Mouse (Mus musculus) neural tube, embryonic 12.5 days (tissue): ENCODE data around the gene Sds. TPM values are rescaled to one million over a fixed set of nuclear protein-coding genes. Genes with fewer than 3 reads are reported as not detected.
A peak's percentile ranks its signal among the peaks of the same experiment; 100 is the strongest.

ENCODE experiments used
- ATAC-seq: fragments of 200-750 bp; cut with Nextera tagmentation; 2 replicates; pipeline ENCODE4 v1.8.0; 2017; ENCODE audit warnings: low read depth, mild to moderate bottlenecking, moderate TSS enrichment, moderate library complexity; ENCODE audit not compliant: low FRiP score
- H3K27ac ChIP-seq: fragments of 300-500 bp; sonication (generic); 2 replicates; pipeline ENCODE4 v1.5.1; 2016
- H3K27me3 ChIP-seq: fragments of 300-500 bp; sonication (generic); replicated peaks from 2 replicates; pipeline ENCODE4 v1.6.1; 2016; ENCODE audit warnings: mild to moderate bottlenecking
- H3K36me3 ChIP-seq: fragments of 300-500 bp; sonication (generic); 2 replicates; pipeline ENCODE4 v1.6.1; 2016; ENCODE audit warnings: mild to moderate bottlenecking
- H3K4me1 ChIP-seq: fragments of 300-500 bp; sonication (generic); 2 replicates; pipeline ENCODE4 v1.6.1; 2016
- H3K4me2 ChIP-seq: fragments of 300-500 bp; sonication (generic); replicated peaks from 2 replicates; pipeline ENCODE4 v1.6.1; 2016; ENCODE audit warnings: mild to moderate bottlenecking
- H3K4me3 ChIP-seq: fragments of 300-500 bp; sonication (generic); 2 replicates; pipeline ENCODE4 v1.5.1; 2016
- H3K9ac ChIP-seq: fragments of 300-500 bp; sonication (generic); 2 replicates; pipeline ENCODE4 v1.6.1; 2016; ENCODE audit warnings: mild to moderate bottlenecking
- H3K9me3 ChIP-seq: fragments of 300-500 bp; sonication (generic); 2 replicates; pipeline ENCODE4 v1.6.1; 2016; ENCODE audit warnings: mild to moderate bottlenecking
- WGBS: fragments of 180-500 bp; shearing (Covaris S2); methylation state at CpG from one replicate; pipeline ENCODE4 v1.1.7; 2016; 5-methylcytosine and 5-hydroxymethylcytosine counted together
- polyA plus RNA-seq: library from polyadenylated mRNA; unstranded; fragments of >200 nt; fragmentation: Nextera tagmentation; extraction: Ambion mirVana; gene quantifications from 2 replicates; pipeline ENCODE4 v1.2.1, GENCODE M21; 2016

Sds gene
- polyA plus RNA-seq, 1 experiment from 2014 or later: not detected

DNA sequence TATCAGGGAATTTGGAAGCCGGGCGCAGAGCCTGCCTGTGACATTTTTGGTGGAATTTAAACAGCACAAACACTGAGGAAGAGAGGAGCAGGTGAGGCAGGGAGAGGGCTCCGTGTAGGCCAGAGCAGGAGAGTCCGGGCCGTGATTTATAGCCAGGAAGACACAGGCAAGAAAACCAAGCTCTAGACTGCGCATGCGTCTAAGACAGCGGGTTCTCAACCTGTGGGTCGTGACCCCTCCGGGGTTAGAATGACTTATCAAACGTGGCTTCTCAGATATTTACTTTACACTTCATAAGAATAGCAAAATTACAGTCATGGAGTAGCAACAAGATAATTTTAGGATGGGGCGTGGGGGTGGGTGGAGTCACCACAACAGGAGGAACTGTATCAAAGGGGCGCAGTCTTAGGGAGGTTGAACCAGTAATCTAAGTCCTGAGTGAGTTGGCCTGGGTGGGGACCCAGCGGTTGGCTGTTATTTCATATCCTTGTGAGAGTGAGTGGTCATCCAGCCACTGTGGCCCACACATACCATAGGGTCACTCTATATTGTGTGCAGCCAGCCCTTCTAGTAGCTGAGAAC, 21.5 kb upstream of the Sds start:
- Histone ChIP-seq H3K9ac (no peak overlapping the region), H3K9me3 (no peaks in the 10 kb centered on the region), H3K27me3 (peaks cover 12% of the 10 kb centered on the region), H3K36me3 (no peaks in the 10 kb centered on the region), H3K4me1 (peaks cover 13% of the 10 kb centered on the region), H3K4me2 (peak overlapping the region; percentile 32; the same call in 1 of the 2 replicates), H3K4me3 (no peak overlapping the region), H3K27ac (peak overlapping the region; percentile 57)
- WGBS: 41% methylated on average over 14 of the region's 14 CpGs
- no peak for ATAC-seq

GRCm38 (mm10) chr5:120456253-120456652, 20.1 kb upstream of the Sds start:
- Histone ChIP-seq H3K27me3 (peaks cover 20% of the 10 kb centered on the region), H3K9me3 (no peaks in the 10 kb centered on the region), H3K4me3 (no peak overlapping the region), H3K27ac (no peak overlapping the region), H3K9ac (no peak overlapping the region), H3K36me3 (no peaks in the 10 kb centered on the region), H3K4me2 (no peak overlapping the region), H3K4me1 (peaks cover 13% of the 10 kb centered on the region)
- no peak for ATAC-seq
- WGBS: 28% methylated on average over 1 of the region's 1 CpGs

DNA sequence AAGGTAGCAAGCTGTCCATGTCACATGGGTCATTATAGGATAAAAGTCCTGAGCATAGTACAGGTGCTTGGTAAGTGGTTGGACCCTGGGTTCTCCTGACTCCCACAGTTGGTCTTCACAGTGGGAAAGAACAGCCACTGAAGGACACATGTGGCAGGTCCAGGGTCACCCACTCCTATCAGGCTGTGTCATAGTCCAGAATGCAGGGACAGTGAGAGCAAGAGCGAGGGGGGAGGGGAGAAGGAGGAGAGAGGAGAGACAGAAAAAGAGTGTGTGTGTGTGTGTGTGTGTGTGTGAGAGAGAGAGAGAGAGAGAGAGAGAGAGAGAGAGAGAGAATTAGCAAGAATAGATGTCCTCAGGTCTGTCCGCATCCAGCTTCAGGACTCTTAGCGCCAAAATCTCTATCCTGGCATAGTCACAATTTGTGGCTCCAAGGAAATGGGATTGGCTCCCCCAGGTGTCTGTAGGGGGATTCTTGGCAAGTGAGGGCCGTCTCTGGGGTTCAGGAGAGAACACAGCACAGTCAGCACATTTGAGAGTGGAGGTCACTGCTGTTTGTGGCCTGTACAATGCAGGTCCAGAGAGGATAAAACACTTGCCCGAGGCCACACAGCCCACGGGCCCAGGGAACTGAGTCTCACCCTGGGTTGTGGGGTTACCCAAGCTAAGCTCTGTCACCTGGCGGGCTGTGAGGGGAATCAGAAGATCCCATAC, 19.3 kb upstream of the Sds start:
- Histone ChIP-seq H3K36me3 (no peaks in the 10 kb centered on the region), H3K9me3 (no peaks in the 10 kb centered on the region), H3K4me1 (peaks cover 13% of the 10 kb centered on the region), H3K27me3 (peaks cover 25% of the 10 kb centered on the region), H3K27ac (no peak overlapping the region), H3K4me3 (no peak overlapping the region), H3K4me2 (no peak overlapping the region), H3K9ac (no peak overlapping the region)
- 59% methylated on average over 7 of the region's 7 CpGs for WGBS
- ATAC-seq: no peak

DNA sequence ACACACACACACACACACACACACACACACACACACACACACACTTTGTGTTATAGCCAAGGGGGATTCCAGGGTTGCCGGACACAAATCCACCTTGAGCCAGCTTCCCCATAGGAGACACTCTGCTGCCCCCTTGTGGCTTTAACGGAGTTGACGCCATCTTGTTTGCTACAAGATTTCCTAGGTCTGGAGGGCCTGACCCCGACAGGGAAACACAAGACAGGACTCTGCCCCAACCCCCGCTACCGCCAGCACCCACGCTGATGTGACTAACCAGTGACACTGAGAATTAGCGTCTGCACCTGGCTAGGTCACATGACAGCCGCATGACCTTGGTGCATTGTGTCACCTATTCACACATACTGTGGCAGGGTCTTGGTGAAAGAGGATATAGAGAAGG, 18.7 kb upstream of the Sds start:
- no peaks in the 10 kb centered on the region for H3K9me3 ChIP-seq
- H3K4me3 ChIP-seq: no peak overlapping the region
- no peak for ATAC-seq
- 4% methylated on average over 9 of the region's 9 CpGs for WGBS
- H3K4me2 ChIP-seq: no peak overlapping the region
- H3K4me1 ChIP-seq: peaks cover 13% of the 10 kb centered on the region
- no peak overlapping the region for H3K27ac ChIP-seq
- no peaks in the 10 kb centered on the region for H3K36me3 ChIP-seq
- peaks cover 28% of the 10 kb centered on the region for H3K27me3 ChIP-seq
- no peak overlapping the region for H3K9ac ChIP-seq

GRCm38 (mm10) chr5:120459133-120459532, 17.2 kb upstream of the Sds start:
- Histone ChIP-seq H3K9me3 (no peaks in the 10 kb centered on the region), H3K4me1 (peaks cover 13% of the 10 kb centered on the region), H3K4me3 (no peak overlapping the region), H3K27ac (no peak overlapping the region), H3K9ac (no peak overlapping the region), H3K36me3 (no peaks in the 10 kb centered on the region), H3K4me2 (no peak overlapping the region), H3K27me3 (peaks cover 28% of the 10 kb centered on the region)
- no peak for ATAC-seq
- WGBS: 78% methylated on average over 10 of the region's 10 CpGs

- 0 out of 2 replicates have a peak, but pooled peaks cover 4% of the 10 kb centered on the region for H3K4me1 ChIP-seq
- no peak overlapping the region for H3K4me2 ChIP-seq
- H3K9ac ChIP-seq: no peak overlapping the region
- H3K36me3 ChIP-seq: no peaks in the 10 kb centered on the region
- ATAC-seq: no peak
- H3K27ac ChIP-seq: no peak overlapping the region
- 78% methylated on average over 15 of the region's 15 CpGs for WGBS
- H3K9me3 ChIP-seq: no peaks in the 10 kb centered on the region
- no peak overlapping the region for H3K4me3 ChIP-seq
- H3K27me3 ChIP-seq: peaks cover 20% of the 10 kb centered on the region
Measured at GRCm38 (mm10) chr5:120461902-120462301, 14.4 kb upstream of the Sds start.

DNA sequence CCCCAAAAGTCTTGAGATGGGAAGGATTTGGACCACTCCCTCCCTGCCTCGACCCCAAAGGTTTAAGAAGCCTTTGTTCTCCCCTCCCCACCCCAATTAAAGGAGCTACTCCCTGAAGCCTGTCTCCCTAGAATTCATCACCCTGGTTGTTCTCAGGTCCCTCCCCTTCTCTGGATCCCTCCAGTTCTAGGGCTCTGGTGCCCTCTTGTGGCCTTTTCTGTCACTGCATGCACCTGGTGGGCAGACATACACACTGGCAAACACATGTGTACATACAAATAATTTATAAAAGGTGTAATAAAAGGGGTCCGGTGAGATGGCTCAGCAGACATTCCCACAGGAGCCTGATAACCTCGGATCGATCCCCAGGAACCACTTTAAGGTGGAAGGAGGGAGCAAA, 12.0 kb upstream of the Sds start:
- 77% methylated on average over 4 of the region's 4 CpGs for WGBS
- no peak overlapping the region for H3K4me2 ChIP-seq
- H3K27me3 ChIP-seq: peaks cover 16% of the 10 kb centered on the region
- H3K36me3 ChIP-seq: no peaks in the 10 kb centered on the region
- no peak for ATAC-seq
- H3K9ac ChIP-seq: no peak overlapping the region
- no peak overlapping the region for H3K27ac ChIP-seq
- H3K4me3 ChIP-seq: no peak overlapping the region
- H3K4me1 ChIP-seq: no peaks in the 10 kb centered on the region
- no peaks in the 10 kb centered on the region for H3K9me3 ChIP-seq

GRCm38 (mm10) chr5:120465062-120465461, 11.3 kb upstream of the Sds start:
- WGBS: 46% methylated on average over 5 of the region's 5 CpGs
- H3K9me3 ChIP-seq: no peaks in the 10 kb centered on the region

DNA sequence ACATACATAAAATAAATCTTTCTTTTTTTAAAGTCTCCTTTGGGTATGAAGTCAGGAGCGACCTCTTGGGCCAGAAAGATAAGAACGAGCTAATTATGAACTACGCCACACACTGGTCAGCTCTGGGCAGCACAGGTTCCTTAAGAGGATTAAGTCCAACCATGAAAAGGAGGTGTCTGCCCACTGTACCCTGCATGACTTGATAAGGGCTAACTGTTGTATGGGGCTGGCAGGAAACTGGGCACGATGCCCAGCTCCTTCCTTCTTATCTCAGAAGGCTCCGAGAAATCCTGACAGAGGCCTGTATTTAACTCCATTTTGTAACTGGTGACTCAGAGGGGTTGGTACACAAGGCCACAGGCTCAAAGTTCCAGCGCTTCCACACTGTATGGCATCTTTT, 10.5 kb upstream of the Sds start:
- no peak overlapping the region for H3K4me2 ChIP-seq
- no peaks in the 10 kb centered on the region for H3K36me3 ChIP-seq
- no peak overlapping the region for H3K9ac ChIP-seq
- H3K4me1 ChIP-seq: no peaks in the 10 kb centered on the region
- no peak overlapping the region for H3K4me3 ChIP-seq
- no peaks in the 10 kb centered on the region for H3K9me3 ChIP-seq
- 94% methylated on average over 6 of the region's 6 CpGs for WGBS
- no peak overlapping the region for H3K27ac ChIP-seq
- peaks cover 11% of the 10 kb centered on the region for H3K27me3 ChIP-seq
- no peak for ATAC-seq

More at GRCm38 (mm10) chr5:120465062-120465461, 11.3 kb upstream of the Sds start:
- no peaks in the 10 kb centered on the region for H3K4me1 ChIP-seq
- H3K36me3 ChIP-seq: no peaks in the 10 kb centered on the region
- ATAC-seq: no peak
- H3K4me2 ChIP-seq: no peak overlapping the region
- H3K4me3 ChIP-seq: no peak overlapping the region
- H3K27ac ChIP-seq: no peak overlapping the region
- peaks cover 16% of the 10 kb centered on the region for H3K27me3 ChIP-seq
- H3K9ac ChIP-seq: no peak overlapping the region

DNA sequence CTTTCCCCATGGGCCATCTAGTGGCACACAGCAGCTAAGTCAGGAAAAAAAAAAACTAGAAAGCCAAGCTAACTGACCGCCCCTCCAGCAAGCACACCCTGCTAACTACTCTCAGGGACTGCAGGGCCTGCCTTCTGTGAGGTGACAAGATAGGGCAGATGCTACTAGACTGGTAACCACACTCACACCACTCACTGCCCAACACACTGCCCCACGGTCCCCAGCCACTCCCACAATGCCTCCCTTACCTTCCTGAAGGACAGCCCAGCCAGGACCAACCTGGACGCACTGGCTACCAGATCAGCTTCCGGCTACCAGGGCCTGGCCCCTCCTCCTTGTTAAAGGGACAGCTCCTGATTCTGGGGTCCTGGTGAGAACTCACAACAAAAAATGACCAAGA, 9.3 kb upstream of the Sds start:
- Histone ChIP-seq H3K4me2 (peak overlapping the region; percentile 40), H3K36me3 (no peaks in the 10 kb centered on the region), H3K4me1 (no peaks in the 10 kb centered on the region), H3K9me3 (no peaks in the 10 kb centered on the region), H3K27ac (no peak overlapping the region), H3K9ac (no peak overlapping the region), H3K4me3 (no peak overlapping the region), H3K27me3 (peaks cover 3% of the 10 kb centered on the region; the same call in 1 of the 2 replicates)
- WGBS: 12% methylated on average over 4 of the region's 4 CpGs
- no peak for ATAC-seq

GRCm38 (mm10) chr5:120468336-120468735, 8.0 kb upstream of the Sds start:
- no peaks in the 10 kb centered on the region; the same call in 1 of the 2 replicates for H3K27me3 ChIP-seq
- ATAC-seq: no peak
- H3K4me2 ChIP-seq: no peak overlapping the region
- H3K27ac ChIP-seq: no peak overlapping the region
- H3K9me3 ChIP-seq: no peaks in the 10 kb centered on the region
- no peaks in the 10 kb centered on the region for H3K36me3 ChIP-seq
- no peaks in the 10 kb centered on the region for H3K4me1 ChIP-seq
- no peak overlapping the region for H3K4me3 ChIP-seq
- H3K9ac ChIP-seq: no peak overlapping the region
- WGBS: 82% methylated on average over 5 of the region's 5 CpGs

GRCm38 (mm10) chr5:120468830-120469229, 7.5 kb upstream of the Sds start:
- no peaks in the 10 kb centered on the region; the same call in 1 of the 2 replicates for H3K27me3 ChIP-seq
- no peaks in the 10 kb centered on the region for H3K4me1 ChIP-seq
- no peak overlapping the region for H3K9ac ChIP-seq
- ATAC-seq: no peak
- no peak overlapping the region for H3K4me2 ChIP-seq
- no peaks in the 10 kb centered on the region for H3K36me3 ChIP-seq
- H3K27ac ChIP-seq: no peak overlapping the region
- no peaks in the 10 kb centered on the region for H3K9me3 ChIP-seq
- 87% methylated on average over 6 of the region's 6 CpGs for WGBS
- H3K4me3 ChIP-seq: no peak overlapping the region

DNA sequence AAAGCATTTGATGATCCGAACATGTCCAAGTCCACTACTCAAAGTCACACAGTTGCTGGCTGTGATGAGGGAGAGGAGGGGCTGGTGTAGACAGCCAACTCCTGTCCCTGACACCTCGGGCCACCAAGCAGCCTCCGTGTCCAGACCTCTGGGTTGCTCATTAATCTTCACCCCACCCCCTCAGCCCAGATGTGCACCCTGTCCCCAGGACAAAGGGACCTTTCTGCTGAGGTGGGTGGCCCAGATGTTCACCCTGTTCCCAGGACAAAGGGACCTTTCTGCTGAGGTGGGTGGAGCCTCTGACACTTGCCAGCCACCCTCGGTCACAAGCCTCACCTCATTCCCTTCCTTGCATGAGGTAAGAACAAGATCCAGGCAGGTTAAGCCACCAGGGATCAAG, 4.8 kb upstream of the Sds start:
- Histone ChIP-seq H3K27me3 (no peaks in the 10 kb centered on the region; the same call in 1 of the 2 replicates), H3K4me2 (no peak overlapping the region), H3K4me3 (no peak overlapping the region), H3K9me3 (no peaks in the 10 kb centered on the region), H3K27ac (no peak overlapping the region), H3K9ac (no peak overlapping the region), H3K4me1 (no peaks in the 10 kb centered on the region), H3K36me3 (no peaks in the 10 kb centered on the region)
- WGBS: 54% methylated on average over 4 of the region's 4 CpGs
- no peak for ATAC-seq
